Mouse (Mus musculus): ENCODE results near the gene Astn2. TPM values are rescaled to one million over a fixed set of nuclear protein-coding genes. Genes with fewer than 3 reads are reported as not detected.

Astn2 gene
- polyA plus RNA-seq, 1 experiment, result not detected

DNA sequence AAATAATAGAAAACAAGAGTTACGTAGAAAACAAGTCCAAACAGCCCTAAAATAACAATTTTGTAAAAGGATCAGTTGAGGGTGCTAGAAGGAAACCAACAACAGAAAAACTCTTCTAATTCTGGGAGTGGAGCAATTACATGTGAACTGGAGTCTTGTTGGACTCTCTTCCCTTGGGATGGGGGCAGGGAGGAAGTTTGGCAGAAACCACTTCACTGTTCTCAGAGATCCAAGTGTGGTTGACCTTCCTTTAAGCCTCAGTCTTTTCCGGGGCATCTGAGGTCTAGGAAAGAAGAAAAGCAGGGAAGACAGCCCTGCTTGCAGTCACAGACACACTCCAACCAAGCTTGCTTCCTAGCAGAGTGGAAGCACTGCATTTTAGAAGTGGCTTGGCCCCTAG, 896.3 kb downstream of the Astn2 start:
- Histone ChIP-seq H3K27me3 (ENCODE audit: control insufficient read depth, insufficient read depth, insufficient read length) (no peaks in the 10 kb centered on the region), H3K79me2 (ENCODE audit: control insufficient read depth, insufficient read depth) (no peaks in the 10 kb centered on the region), H3K4me2 (ENCODE audit: low read depth) (no peak overlapping the region), H3K36me3 (ENCODE audit: control insufficient read depth, insufficient read depth) (no peaks in the 10 kb centered on the region), H3K4me3 (no peak overlapping the region), H3ac (ENCODE audit: control insufficient read depth, insufficient read length) (no peak overlapping the region)
- TF ChIP-seq SRF (IDR thresholded peaks at IDR 0.05; ENCODE audit: control insufficient read depth, insufficient read length, low read depth), result no peak
- TF ChIP-seq MYOD1 (IDR thresholded peaks at IDR 0.05; ENCODE audit: control insufficient read depth in 1 of 3, insufficient read length in 2 of 3, low read depth in 2 of 3), result no peak
- no peak for TF ChIP-seq CEBPB (IDR thresholded peaks at IDR 0.05; ENCODE audit: insufficient read depth, poor library complexity, severe bottlenecking)
- no peak for TF ChIP-seq REST (IDR thresholded peaks at IDR 0.05; ENCODE audit: insufficient read depth, insufficient read length)
- TF ChIP-seq MYOG (IDR thresholded peaks at IDR 0.05; ENCODE audit: control insufficient read depth in 1 of 3, insufficient read depth in 1 of 3, insufficient read length in 2 of 3, low read depth in 2 of 3), result no peak
- no peak for TF ChIP-seq MAX (IDR thresholded peaks at IDR 0.05; ENCODE audit: low read depth)

GRCm38 (mm10) chr4:65506870-65507269, 897.5 kb downstream of the Astn2 start:
- H3K27me3 ChIP-seq (ENCODE audit: control insufficient read depth, insufficient read depth, insufficient read length), result no peaks in the 10 kb centered on the region
- no peaks in the 10 kb centered on the region for H3K79me2 ChIP-seq (ENCODE audit: control insufficient read depth, insufficient read depth)
- H3K4me3 ChIP-seq, result no peak overlapping the region
- H3K4me2 ChIP-seq (ENCODE audit: low read depth), result no peak overlapping the region
- no peak overlapping the region for H3ac ChIP-seq (ENCODE audit: control insufficient read depth, insufficient read length)
- no peak for TF ChIP-seq MYOD1 (IDR thresholded peaks at IDR 0.05; ENCODE audit: control insufficient read depth in 1 of 3, insufficient read length in 2 of 3, low read depth in 2 of 3)
- no peak for TF ChIP-seq USF1 (IDR thresholded peaks at IDR 0.05; ENCODE audit: low read depth)
- no peak for TF ChIP-seq REST (IDR thresholded peaks at IDR 0.05; ENCODE audit: insufficient read depth, insufficient read length)
- no peak for TF ChIP-seq POLR2AphosphoS2 (IDR thresholded peaks at IDR 0.05; ENCODE audit: insufficient read length, low read depth)
- TF ChIP-seq MYOG (IDR thresholded peaks at IDR 0.05; ENCODE audit: control insufficient read depth in 1 of 3, insufficient read depth in 1 of 3, insufficient read length in 2 of 3, low read depth in 2 of 3), result no peak
- TF ChIP-seq SRF (IDR thresholded peaks at IDR 0.05; ENCODE audit: control insufficient read depth, insufficient read length, low read depth), result no peak
- TF ChIP-seq E2F4 (IDR thresholded peaks at IDR 0.05; ENCODE audit: insufficient read depth), result no peak
- no peak for TF ChIP-seq CEBPB (IDR thresholded peaks at IDR 0.05; ENCODE audit: insufficient read depth, poor library complexity, severe bottlenecking)
- TF ChIP-seq TCF12 (IDR thresholded peaks at IDR 0.05; ENCODE audit: insufficient read depth, poor library complexity, severe bottlenecking), result no peak
- TF ChIP-seq MAX (IDR thresholded peaks at IDR 0.05; ENCODE audit: low read depth), result no peak
- TF ChIP-seq TCF3 (IDR thresholded peaks at IDR 0.05; ENCODE audit: insufficient read length, low read depth), result no peak
- no peak for TF ChIP-seq POLR2A (IDR thresholded peaks at IDR 0.05; ENCODE audit: insufficient read length, low read depth)
- H3K36me3 ChIP-seq (ENCODE audit: control insufficient read depth, insufficient read depth), result no peaks in the 10 kb centered on the region

DNA sequence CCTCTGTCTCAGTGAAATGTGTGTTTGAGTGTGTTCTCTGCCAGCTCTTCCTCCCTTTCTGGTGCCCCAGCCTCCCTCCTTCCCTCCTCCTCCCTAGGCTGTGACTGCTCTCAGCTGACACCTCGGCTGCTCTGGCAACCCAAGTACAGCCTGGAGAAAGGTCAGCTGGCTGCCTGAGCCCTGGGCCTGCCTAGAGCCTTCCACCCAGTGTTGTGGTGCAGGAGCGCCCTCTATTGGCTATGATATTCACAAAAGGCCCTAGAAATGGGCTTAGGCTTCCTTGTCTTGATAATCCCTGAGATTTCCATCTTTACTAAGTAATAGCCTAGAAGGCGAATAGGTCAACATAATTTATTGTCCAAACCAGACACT, 908.0 kb downstream of the Astn2 start:
- Histone ChIP-seq H3K79me2 (ENCODE audit: control insufficient read depth, insufficient read depth) (no peaks in the 10 kb centered on the region), H3K27me3 (ENCODE audit: control insufficient read depth, insufficient read depth, insufficient read length) (no peaks in the 10 kb centered on the region), H3K4me3 (no peak overlapping the region), H3ac (ENCODE audit: control insufficient read depth, insufficient read length) (no peak overlapping the region), H3K4me2 (ENCODE audit: low read depth) (no peak overlapping the region), H3K36me3 (ENCODE audit: control insufficient read depth, insufficient read depth) (no peaks in the 10 kb centered on the region)
- TF ChIP-seq MYOG (IDR thresholded peaks at IDR 0.05; ENCODE audit: control insufficient read depth in 1 of 3, insufficient read depth in 1 of 3, insufficient read length in 2 of 3, low read depth in 2 of 3), result peak in 1 of 3 experiments; percentile 26
- no peak for TF ChIP-seq CEBPB (IDR thresholded peaks at IDR 0.05; ENCODE audit: insufficient read depth, poor library complexity, severe bottlenecking)

DNA sequence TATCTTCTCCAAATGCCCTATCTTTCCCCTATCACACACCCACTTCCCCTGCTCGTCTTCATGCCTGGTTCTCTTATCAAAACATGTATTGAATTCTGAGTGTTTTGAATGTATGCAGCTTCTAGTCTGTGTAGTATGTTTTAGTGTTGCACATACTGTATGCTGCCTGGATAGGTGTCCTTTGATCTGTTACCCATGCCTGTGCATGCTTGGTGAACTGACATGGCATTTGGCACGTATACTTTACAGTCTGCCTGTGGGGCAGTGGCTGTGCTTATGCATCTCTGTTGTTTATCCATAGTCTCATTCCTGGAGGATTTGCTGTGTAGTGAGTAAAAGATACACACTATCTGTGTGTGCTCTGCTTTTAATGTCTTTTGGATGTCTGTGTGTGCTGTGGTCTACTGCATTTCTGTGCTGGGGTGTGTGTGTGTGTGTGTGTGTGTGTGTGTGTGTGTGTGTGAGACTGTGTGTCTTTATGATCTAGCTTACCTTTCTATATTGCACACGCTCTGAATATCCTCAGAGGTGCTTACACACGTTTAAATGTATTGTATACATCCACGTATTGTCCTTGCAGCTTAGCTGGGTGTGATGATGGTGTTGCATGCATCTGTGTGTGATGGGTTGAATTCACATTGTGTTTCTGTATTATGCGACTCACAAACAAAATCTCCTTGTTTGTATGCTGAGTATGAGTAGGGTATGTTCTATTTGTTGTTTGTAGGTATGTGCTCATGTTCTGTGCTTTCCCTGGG, 908.5 kb downstream of the Astn2 start:
- TF ChIP-seq TCF12 (IDR thresholded peaks at IDR 0.05; ENCODE audit: insufficient read depth, poor library complexity, severe bottlenecking) (no peak), MAX (IDR thresholded peaks at IDR 0.05; ENCODE audit: low read depth) (no peak)
- no peaks in the 10 kb centered on the region for H3K36me3 ChIP-seq (ENCODE audit: control insufficient read depth, insufficient read depth)
- no peak overlapping the region for H3K4me3 ChIP-seq
- no peak overlapping the region for H3ac ChIP-seq (ENCODE audit: control insufficient read depth, insufficient read length)
- H3K27me3 ChIP-seq (ENCODE audit: control insufficient read depth, insufficient read depth, insufficient read length), result no peaks in the 10 kb centered on the region
- no peak overlapping the region for H3K4me2 ChIP-seq (ENCODE audit: low read depth)
- H3K79me2 ChIP-seq (ENCODE audit: control insufficient read depth, insufficient read depth), result no peaks in the 10 kb centered on the region

DNA sequence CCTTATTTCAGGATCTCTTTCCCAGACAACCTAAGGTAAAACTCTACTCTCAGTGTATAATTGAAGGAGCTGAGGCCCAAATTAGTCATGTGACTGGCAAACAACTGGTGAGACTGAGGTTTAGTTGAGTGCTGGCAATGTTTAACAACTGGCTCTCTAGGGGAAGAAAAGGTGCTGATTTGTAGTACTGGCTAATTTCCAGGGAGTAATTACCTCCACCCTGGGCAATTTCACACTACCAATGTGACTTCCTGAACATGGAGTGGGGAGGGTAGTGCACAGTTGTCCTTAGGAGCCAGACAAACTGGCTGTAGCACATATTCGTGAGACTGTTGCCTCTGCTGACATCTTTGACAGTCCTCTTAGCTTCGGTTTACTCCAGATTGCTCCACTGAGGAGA, 912.9 kb downstream of the Astn2 start:
- Histone ChIP-seq H3K4me2 (ENCODE audit: low read depth) (no peak overlapping the region), H3K27me3 (ENCODE audit: control insufficient read depth, insufficient read depth, insufficient read length) (no peaks in the 10 kb centered on the region), H3K36me3 (ENCODE audit: control insufficient read depth, insufficient read depth) (no peaks in the 10 kb centered on the region), H3K4me3 (no peak overlapping the region), H3ac (ENCODE audit: control insufficient read depth, insufficient read length) (no peak overlapping the region), H3K79me2 (ENCODE audit: control insufficient read depth, insufficient read depth) (no peaks in the 10 kb centered on the region)
- TF ChIP-seq MYOD1 (IDR thresholded peaks at IDR 0.05; ENCODE audit: control insufficient read depth in 1 of 3, insufficient read length in 2 of 3, low read depth in 2 of 3) (no peak), TCF12 (IDR thresholded peaks at IDR 0.05; ENCODE audit: insufficient read depth, poor library complexity, severe bottlenecking) (no peak), USF1 (IDR thresholded peaks at IDR 0.05; ENCODE audit: low read depth) (no peak), MYOG (IDR thresholded peaks at IDR 0.05; ENCODE audit: control insufficient read depth in 1 of 3, insufficient read depth in 1 of 3, insufficient read length in 2 of 3, low read depth in 2 of 3) (no peak), MAX (IDR thresholded peaks at IDR 0.05; ENCODE audit: low read depth) (no peak), REST (IDR thresholded peaks at IDR 0.05; ENCODE audit: insufficient read depth, insufficient read length) (no peak), SRF (IDR thresholded peaks at IDR 0.05; ENCODE audit: control insufficient read depth, insufficient read length, low read depth) (no peak), POLR2AphosphoS2 (IDR thresholded peaks at IDR 0.05; ENCODE audit: insufficient read length, low read depth) (no peak), CEBPB (IDR thresholded peaks at IDR 0.05; ENCODE audit: insufficient read depth, poor library complexity, severe bottlenecking) (no peak), POLR2A (IDR thresholded peaks at IDR 0.05; ENCODE audit: insufficient read length, low read depth) (no peak), E2F4 (IDR thresholded peaks at IDR 0.05; ENCODE audit: insufficient read depth) (no peak), TCF3 (IDR thresholded peaks at IDR 0.05; ENCODE audit: insufficient read length, low read depth) (no peak)

Data from myocyte (in vitro differentiated cells).